Mouse (Mus musculus) neural tube, postnatal 0 days (tissue): ENCODE results near the gene Slc30a1. TPM values are rescaled to one million over a fixed set of nuclear protein-coding genes. Genes with fewer than 3 reads are reported as not detected.

Source experiments
- polyA plus RNA-seq: library from polyadenylated mRNA; unstranded; fragments of >200 nt; fragmentation: Nextera tagmentation; extraction: Ambion mirVana; gene quantifications from 2 replicates; pipeline ENCODE4 v1.2.1, GENCODE M21; 2015

Slc30a1 gene
- polyA plus RNA-seq, result 5.4 and 6.0 TPM in 2 replicates

DNA sequence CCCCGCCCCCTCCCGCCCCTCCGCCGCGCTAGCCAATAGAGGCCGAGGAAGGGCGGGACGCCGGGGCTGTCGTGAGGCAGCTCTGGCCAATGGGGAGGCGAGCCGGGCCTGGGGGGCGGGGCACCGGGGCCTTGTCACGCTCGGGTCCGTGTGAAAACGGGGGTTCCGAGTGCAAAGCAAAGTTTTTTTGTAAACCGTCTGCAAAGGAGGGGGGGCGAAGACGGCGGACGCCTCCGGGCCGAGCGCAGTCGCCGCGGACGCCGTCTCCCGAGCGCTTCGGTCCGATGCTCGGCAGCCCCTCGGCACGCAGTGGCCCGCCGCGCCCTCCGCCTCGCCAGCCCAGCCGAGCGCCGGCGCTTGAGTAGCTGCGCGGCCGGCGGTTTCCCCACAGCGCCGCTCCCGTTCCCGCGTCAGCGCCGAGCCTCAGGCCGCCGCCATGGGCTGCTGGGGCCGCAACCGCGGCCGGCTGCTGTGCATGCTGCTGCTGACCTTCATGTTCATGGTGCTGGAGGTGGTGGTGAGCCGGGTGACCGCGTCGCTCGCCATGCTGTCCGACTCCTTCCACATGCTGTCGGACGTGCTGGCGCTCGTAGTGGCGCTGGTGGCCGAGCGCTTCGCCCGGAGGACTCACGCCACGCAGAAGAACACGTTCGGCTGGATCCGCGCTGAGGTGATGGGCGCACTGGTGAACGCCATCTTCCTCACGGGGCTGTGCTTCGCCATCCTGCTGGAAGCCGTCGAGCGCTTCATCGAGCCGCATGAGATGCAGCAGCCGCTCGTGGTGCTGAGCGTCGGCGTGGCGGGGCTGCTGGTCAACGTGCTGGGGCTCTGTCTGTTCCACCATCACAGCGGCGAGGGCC lies at the start of gene Slc30a1:
Gene Slc30a1, plus strand, starts transcription at position 197 of the 860 bp plus-strand sequence.

Other genes starting within 250 kb of the Slc30a1 start
- 49.0 and 54.5 TPM in 2 replicates for gene Lpgat1, start 188.9 kb upstream of the Slc30a1 start, polyA plus RNA-seq
- 2.7 and 2.9 TPM in 2 replicates for gene Nek2, start 85.3 kb upstream of the Slc30a1 start, polyA plus RNA-seq
- 1.4 and 1.9 TPM in 2 replicates for gene Rd3, start 70.6 kb downstream of the Slc30a1 start, polyA plus RNA-seq
- gene Traf5, start 185.8 kb downstream of the Slc30a1 start, polyA plus RNA-seq, result 2.6 and 2.9 TPM in 2 replicates
- 50.9 and 59.0 TPM in 2 replicates for gene Rcor3, start 231.3 kb downstream of the Slc30a1 start, polyA plus RNA-seq